Mouse (Mus musculus) neural tube, embryonic 14.5 days (tissue): Measurements from ENCODE around the gene Olfr612. TPM values are rescaled to one million over a fixed set of nuclear protein-coding genes. Genes with fewer than 3 reads are reported as not detected.
"Not testable (repeated sequence)": the region's sequence is repeated elsewhere in the genome, so short reads cannot be mapped to it uniquely, and the experiment has no call there.

Experiments
- ATAC-seq: fragments of 200-750 bp; cut with Nextera tagmentation; 2 replicates; pipeline ENCODE4 v1.8.0; 2017; ENCODE audit warnings: low read depth, mild to moderate bottlenecking, moderate TSS enrichment, moderate library complexity
- H3K27ac ChIP-seq: fragments of 300-500 bp; sonication (generic); 2 replicates; pipeline ENCODE4 v1.5.1; 2014; ENCODE audit warnings: low read depth, mild to moderate bottlenecking, control low read depth, low read length, moderate library complexity, mixed read lengths
- H3K27me3 ChIP-seq: fragments of 300-500 bp; sonication (generic); 2 replicates; pipeline ENCODE4 v1.6.1; 2014; ENCODE audit warnings: low read length; ENCODE audit not compliant: control insufficient read depth, insufficient read depth
- H3K36me3 ChIP-seq: fragments of 300-500 bp; sonication (generic); 2 replicates; pipeline ENCODE4 v1.6.1; 2014; ENCODE audit warnings: low read length, mixed read lengths; ENCODE audit not compliant: control insufficient read depth, insufficient read depth
- H3K4me1 ChIP-seq: fragments of 300-500 bp; sonication (generic); 2 replicates; pipeline ENCODE4 v1.6.1; 2014; ENCODE audit warnings: low read length; ENCODE audit not compliant: control insufficient read depth, insufficient read depth
- H3K4me2 ChIP-seq: fragments of 300-500 bp; sonication (generic); 2 replicates; pipeline ENCODE4 v1.6.1; 2014; ENCODE audit warnings: mild to moderate bottlenecking, low read depth, low read length, control low read depth
- H3K4me3 ChIP-seq: fragments of 300-500 bp; sonication (generic); 2 replicates; pipeline ENCODE4 v1.5.1; 2014; ENCODE audit warnings: low read depth, low read length, control low read depth, mixed read lengths
- H3K9ac ChIP-seq: fragments of 300-500 bp; sonication (generic); replicated peaks from 2 replicates; pipeline ENCODE4 v1.6.1; 2014; ENCODE audit warnings: low read depth, mild to moderate bottlenecking, control low read depth, low read length, mixed read lengths
- H3K9me3 ChIP-seq: fragments of 300-500 bp; sonication (generic); 2 replicates; pipeline ENCODE4 v1.6.1; 2016; ENCODE audit warnings: low read length; ENCODE audit not compliant: control insufficient read depth
- WGBS: fragments of 180-500 bp; shearing (Covaris S2); extraction: QIAGEN DNeasy Blood & Tissue Kit; methylation state at CpG from one replicate; pipeline ENCODE4 v1.1.7; 2014; 5-methylcytosine and 5-hydroxymethylcytosine counted together
- polyA plus RNA-seq: library from polyadenylated mRNA; unstranded; fragments of >200 nt; fragmentation: Nextera tagmentation; extraction: Ambion mirVana; gene quantifications from 2 replicates; pipeline ENCODE4 v1.2.1, GENCODE M21; 2014

Olfr612 gene
- not detected in 2 replicates for polyA plus RNA-seq

- H3K36me3 ChIP-seq, H3K9me3 ChIP-seq, H3K4me2 ChIP-seq, H3K4me1 ChIP-seq, ATAC-seq, H3K27me3 ChIP-seq, H3K27ac ChIP-seq, H3K9ac ChIP-seq, H3K4me3 ChIP-seq: not testable (repeated sequence)
- WGBS = 85% methylated on average over 2 of the region's 2 CpGs
These were observed at the start of gene Olfr612 for GRCm38 (mm10) chr7:103542617-103543016. Olfr612 (minus strand) TSS chr7:103542717.

- no peaks in the 10 kb centered on the region for H3K27me3 ChIP-seq
- no peak within 1 kb of the TSS for H3K4me2 ChIP-seq
- ATAC-seq = no peak
- H3K4me3 ChIP-seq = no peak within 1 kb of the TSS
- H3K27ac ChIP-seq = no peak within 1 kb of the TSS
- no peaks in the 10 kb centered on the region for H3K9me3 ChIP-seq
- no peaks in the 10 kb centered on the region for H3K36me3 ChIP-seq
- H3K4me1 ChIP-seq = no peaks in the 10 kb centered on the region
- no peak within 1 kb of the TSS for H3K9ac ChIP-seq
- WGBS = 61% methylated on average over 2 of the region's 2 CpGs
These were observed 47.3 kb upstream of the Olfr612 start, which contains the start of gene Olfr618 for GRCm38 (mm10) chr7:103589803-103590202. Olfr618 (plus strand) TSS chr7:103590103.

DNA sequence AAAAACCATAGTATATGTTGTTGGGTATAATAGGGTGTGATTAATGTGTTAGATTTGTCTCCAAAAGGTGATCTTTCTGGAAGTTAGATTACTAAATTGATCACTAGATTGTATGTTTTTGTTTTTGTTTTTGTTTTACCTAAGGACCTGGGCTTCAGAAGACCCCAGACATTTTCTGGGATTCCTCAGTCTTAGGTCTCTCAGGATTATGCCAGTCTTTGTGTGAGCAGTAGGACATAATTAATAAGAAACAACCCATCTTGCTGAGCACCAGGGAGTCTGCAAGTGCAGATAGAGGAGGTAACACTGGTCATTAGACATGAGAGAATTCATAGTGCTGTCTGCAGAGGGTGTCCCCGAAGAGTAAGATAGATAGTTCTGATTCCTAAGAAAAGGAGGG, 30.2 kb upstream of the Olfr612 start, which contains the start of gene Olfr617:
Gene Olfr617, plus strand, starts transcription at position 301 of the 400 bp plus-strand sequence.
- Histone ChIP-seq H3K4me2 (no peak within 1 kb of the TSS), H3K27ac (no peak within 1 kb of the TSS), H3K27me3 (no peaks in the 10 kb centered on the region), H3K9ac (no peak within 1 kb of the TSS), H3K9me3 (no peaks in the 10 kb centered on the region), H3K4me1 (no peaks in the 10 kb centered on the region), H3K4me3 (no peak within 1 kb of the TSS), H3K36me3 (no peaks in the 10 kb centered on the region)
- no peak for ATAC-seq
- 88% methylated on average over 1 of the region's 1 CpGs for WGBS

DNA sequence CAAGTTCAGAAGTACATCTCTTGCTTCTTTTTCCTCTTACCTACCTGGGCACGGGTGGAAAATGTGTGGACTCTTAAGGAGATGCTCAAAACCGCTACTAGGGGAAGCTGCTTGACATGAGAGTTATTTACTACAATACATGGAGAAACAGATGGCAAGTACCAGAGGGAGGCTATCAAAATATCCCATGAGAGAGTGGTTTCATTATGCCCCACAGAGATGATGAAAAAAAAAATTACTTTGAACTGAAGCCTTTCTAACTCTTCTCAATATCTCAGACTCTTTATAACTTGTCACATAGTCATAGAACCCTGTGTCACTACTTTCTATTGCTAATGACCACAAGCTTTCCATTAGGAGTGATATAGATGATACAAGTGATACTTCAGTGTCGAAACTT, 26.5 kb upstream of the Olfr612 start, which contains the start of gene Olfr616:
Gene Olfr616, minus strand, starts transcription at position 101 of the 400 bp plus-strand sequence.
- H3K27me3 ChIP-seq = no peaks in the 10 kb centered on the region
- no peak within 1 kb of the TSS for H3K4me2 ChIP-seq
- no peaks in the 10 kb centered on the region for H3K36me3 ChIP-seq
- H3K9me3 ChIP-seq = no peaks in the 10 kb centered on the region
- H3K4me1 ChIP-seq = no peaks in the 10 kb centered on the region
- no peak within 1 kb of the TSS for H3K9ac ChIP-seq
- WGBS = 76% methylated on average over 3 of the region's 3 CpGs
- no peak within 1 kb of the TSS for H3K27ac ChIP-seq
- ATAC-seq = no peak
- H3K4me3 ChIP-seq = no peak within 1 kb of the TSS

DNA sequence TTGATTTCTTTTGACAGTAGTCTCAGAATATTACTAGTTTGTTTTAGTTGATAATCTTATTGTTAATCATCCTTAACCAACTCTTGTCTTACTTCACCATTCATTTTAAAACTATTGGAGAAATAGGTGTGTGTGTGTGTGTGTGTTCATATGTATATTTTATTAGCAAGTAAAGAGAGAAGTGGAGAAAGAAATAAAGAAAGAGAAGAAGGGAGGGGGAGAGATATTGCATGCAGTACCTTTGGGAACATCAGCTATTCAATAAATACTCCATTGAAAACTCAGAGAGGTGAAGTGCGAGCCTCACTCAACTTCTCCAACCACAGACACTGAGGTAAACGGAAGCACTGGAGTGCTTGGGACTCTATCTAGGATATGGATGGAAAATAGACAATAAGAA, 13.3 kb upstream of the Olfr612 start, which contains the start of gene Olfr615:
Gene Olfr615, plus strand, starts transcription at position 301 of the 400 bp plus-strand sequence.
- Histone ChIP-seq H3K27ac (no peak within 1 kb of the TSS), H3K4me3 (no peak within 1 kb of the TSS), H3K4me1 (no peaks in the 10 kb centered on the region), H3K27me3 (no peaks in the 10 kb centered on the region), H3K4me2 (no peak within 1 kb of the TSS), H3K36me3 (no peaks in the 10 kb centered on the region), H3K9ac (no peak within 1 kb of the TSS), H3K9me3 (no peaks in the 10 kb centered on the region)
- ATAC-seq = no peak
- 88% methylated on average over 2 of the region's 2 CpGs for WGBS

- no peaks in the 10 kb centered on the region for H3K36me3 ChIP-seq
- H3K4me2 ChIP-seq = no peak within 1 kb of the TSS
- ATAC-seq = no peak
- H3K27me3 ChIP-seq = no peaks in the 10 kb centered on the region
- no peak within 1 kb of the TSS for H3K9ac ChIP-seq
- no peaks in the 10 kb centered on the region for H3K4me1 ChIP-seq
- H3K27ac ChIP-seq = no peak within 1 kb of the TSS
- WGBS = 91% methylated on average over 2 of the region's 2 CpGs
- no peak within 1 kb of the TSS for H3K4me3 ChIP-seq
- H3K9me3 ChIP-seq = no peaks in the 10 kb centered on the region
These were observed 5.3 kb upstream of the Olfr612 start, which contains the start of gene Olfr613 for GRCm38 (mm10) chr7:103547774-103548173. Olfr613 (plus strand) TSS chr7:103548074.

DNA sequence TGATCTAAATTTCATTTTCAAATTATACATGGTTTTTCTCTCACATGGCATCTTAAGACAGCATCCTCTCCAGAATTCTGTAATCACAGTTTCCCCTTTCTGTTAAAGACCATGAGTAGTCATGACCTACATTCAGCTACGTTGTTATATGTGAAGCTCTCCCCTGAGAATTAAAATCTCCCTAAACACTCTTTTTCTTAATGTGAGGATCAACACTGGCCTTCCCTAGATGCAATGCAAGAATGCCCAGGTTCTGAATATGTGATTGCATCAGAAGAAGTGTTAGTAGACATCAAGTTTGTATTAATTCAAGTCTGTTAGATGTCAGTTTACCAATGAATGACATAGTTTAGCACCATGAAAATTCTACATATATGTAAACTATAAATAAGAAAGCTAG, 21.8 kb downstream of the Olfr612 start, which contains the start of gene Olfr611:
Gene Olfr611, minus strand, starts transcription at position 101 of the 400 bp plus-strand sequence.
- not testable (repeated sequence) for H3K4me2 ChIP-seq, H3K27me3 ChIP-seq, H3K27ac ChIP-seq, H3K9ac ChIP-seq, ATAC-seq, H3K36me3 ChIP-seq, H3K4me3 ChIP-seq, H3K4me1 ChIP-seq, H3K9me3 ChIP-seq
- 72% methylated on average over 1 of the region's 1 CpGs for WGBS

DNA sequence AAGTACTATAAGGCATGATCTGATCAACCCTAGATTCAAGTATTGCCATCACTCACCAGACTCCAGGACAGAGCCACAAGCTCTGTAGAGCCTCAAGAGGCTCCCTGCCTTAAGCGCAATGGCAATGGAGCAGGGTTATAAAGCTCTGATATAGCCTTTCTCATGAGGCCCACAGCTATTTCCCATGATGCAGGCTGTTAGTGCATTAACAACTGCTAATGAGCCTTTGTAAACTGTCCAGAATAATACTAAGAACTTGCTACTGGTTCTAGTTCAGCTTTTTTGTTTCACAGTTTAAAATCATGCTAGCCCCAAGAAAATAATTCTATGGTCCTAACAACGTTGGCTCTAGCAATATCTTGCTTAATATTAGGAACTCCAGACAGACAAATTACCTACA, 30.5 kb downstream of the Olfr612 start, which contains the start of gene Olfr610:
Gene Olfr610, minus strand, starts transcription at position 101 of the 400 bp plus-strand sequence.
- 79% methylated on average over 2 of the region's 2 CpGs for WGBS
- H3K27me3 ChIP-seq = no peaks in the 10 kb centered on the region
- ATAC-seq = no peak

GRCm38 (mm10) chr7:103497962-103498361, 44.6 kb downstream of the Olfr612 start, which contains the start of gene Olfr609:
Olfr609 (minus strand) TSS chr7:103498062.
- H3K9me3 ChIP-seq = no peaks in the 10 kb centered on the region
- 47% methylated on average over 1 of the region's 1 CpGs for WGBS
- no peak for ATAC-seq
- H3K4me3 ChIP-seq = no peak within 1 kb of the TSS
- no peaks in the 10 kb centered on the region for H3K4me1 ChIP-seq
- H3K9ac ChIP-seq = no peak within 1 kb of the TSS
- no peaks in the 10 kb centered on the region for H3K36me3 ChIP-seq
- H3K27me3 ChIP-seq = no peaks in the 10 kb centered on the region
- H3K27ac ChIP-seq = no peak within 1 kb of the TSS
- no peak within 1 kb of the TSS for H3K4me2 ChIP-seq

More for the DNA sequence above, 30.5 kb downstream of the Olfr612 start, which contains the start of gene Olfr610:
- Histone ChIP-seq H3K36me3 (no peaks in the 10 kb centered on the region), H3K9me3 (no peaks in the 10 kb centered on the region), H3K9ac (no peak within 1 kb of the TSS), H3K4me1 (no peaks in the 10 kb centered on the region), H3K4me3 (no peak within 1 kb of the TSS), H3K4me2 (no peak within 1 kb of the TSS), H3K27ac (no peak within 1 kb of the TSS)
